Mouse (Mus musculus) hindbrain, embryonic 14.5 days (tissue): ENCODE data around the gene Pld6. TPM values are rescaled to one million over a fixed set of nuclear protein-coding genes. Genes with fewer than 3 reads are reported as not detected.

ENCODE experiments used
- ATAC-seq: fragments of 200-750 bp; cut with Nextera tagmentation; 2 replicates; pipeline ENCODE4 v1.8.0; 2017; ENCODE audit warnings: moderate number of reproducible peaks, mild to moderate bottlenecking, moderate TSS enrichment, moderate library complexity; ENCODE audit not compliant: low FRiP score
- DNase-seq: peaks from one replicate; pipeline ENCODE4 v3.0.0-alpha.2; 2015; ENCODE audit warnings: low spot score
- H3K27ac ChIP-seq: fragments of 300-500 bp; sonication (generic); 2 replicates; pipeline ENCODE4 v1.5.1; 2014; ENCODE audit warnings: mild to moderate bottlenecking, moderate library complexity
- H3K27me3 ChIP-seq: fragments of 300-500 bp; sonication (generic); 2 replicates; pipeline ENCODE4 v1.6.1; 2014; ENCODE audit warnings: mild to moderate bottlenecking, low read length, mixed read lengths; ENCODE audit not compliant: control insufficient read depth, insufficient read depth
- H3K36me3 ChIP-seq: fragments of 300-500 bp; sonication (generic); replicated peaks from 2 replicates; pipeline ENCODE4 v1.6.1; 2014; ENCODE audit not compliant: control insufficient read depth, insufficient read depth
- H3K4me1 ChIP-seq: fragments of 300-500 bp; sonication (generic); replicated peaks from 2 replicates; pipeline ENCODE4 v1.6.1; 2014; ENCODE audit warnings: antibody characterized with exemption, low read length, mixed read lengths; ENCODE audit not compliant: control insufficient read depth, insufficient read depth
- H3K4me2 ChIP-seq: fragments of 300-500 bp; sonication (generic); replicated peaks from 2 replicates; pipeline ENCODE4 v1.6.1; 2014; ENCODE audit warnings: mild to moderate bottlenecking, moderate library complexity
- H3K4me3 ChIP-seq: fragments of 300-500 bp; sonication (generic); replicated peaks from 2 replicates; pipeline ENCODE4 v1.5.1; 2014; ENCODE audit warnings: mild to moderate bottlenecking, low read length
- H3K9ac ChIP-seq: fragments of 300-500 bp; sonication (generic); 2 replicates; pipeline ENCODE4 v1.6.1; 2014
- H3K9me3 ChIP-seq: fragments of 300-500 bp; sonication (generic); 2 replicates; pipeline ENCODE4 v1.6.1; 2016; ENCODE audit warnings: low read length; ENCODE audit not compliant: control insufficient read depth
- WGBS: fragments of 180-500 bp; shearing (Covaris S2); extraction: QIAGEN DNeasy Blood & Tissue Kit; methylation state at CpG from one replicate; pipeline ENCODE4 v1.1.7; 2014; 5-methylcytosine and 5-hydroxymethylcytosine counted together
- polyA plus RNA-seq: library from polyadenylated mRNA; unstranded; fragments of >200 nt; fragmentation: Nextera tagmentation; extraction: Ambion mirVana; gene quantifications from 2 replicates; pipeline ENCODE4 v1.2.1, GENCODE M21; 2014

The Pld6 gene
- polyA plus RNA-seq, 1 experiment from 2014 or later: 4.3 TPM

- DNase-seq (no peak), ATAC-seq (no peak)
- Histone ChIP-seq H3K9ac (no peak overlapping the region), H3K9me3 (no peaks in the 10 kb centered on the region), H3K4me3 (no peak overlapping the region), H3K36me3 (peaks cover 79% of the 10 kb centered on the region), H3K4me2 (no peak overlapping the region), H3K27ac (no peak overlapping the region), H3K27me3 (no peaks in the 10 kb centered on the region), H3K4me1 (no peaks in the 10 kb centered on the region)
- 89% methylated on average over 6 of the region's 6 CpGs for WGBS
Observed at GRCm38 (mm10) chr11:59793390-59793789, 5.9 kb upstream of the Pld6 start.

GRCm38 (mm10) chr11:59789311-59789710 is 1.9 kb upstream of the Pld6 start:
- Histone ChIP-seq H3K9me3 (no peaks in the 10 kb centered on the region), H3K36me3 (peaks cover 38% of the 10 kb centered on the region), H3K27me3 (no peaks in the 10 kb centered on the region), H3K4me1 (0 out of 2 replicates have a peak, but pooled peaks cover 5% of the 10 kb centered on the region), H3K9ac (no peak overlapping the region), H3K27ac (no peak overlapping the region), H3K4me3 (no peak overlapping the region), H3K4me2 (no peak overlapping the region)
- ATAC-seq (no peak), DNase-seq (no peak)
- WGBS: 92% methylated on average over 1 of the region's 1 CpGs

DNA sequence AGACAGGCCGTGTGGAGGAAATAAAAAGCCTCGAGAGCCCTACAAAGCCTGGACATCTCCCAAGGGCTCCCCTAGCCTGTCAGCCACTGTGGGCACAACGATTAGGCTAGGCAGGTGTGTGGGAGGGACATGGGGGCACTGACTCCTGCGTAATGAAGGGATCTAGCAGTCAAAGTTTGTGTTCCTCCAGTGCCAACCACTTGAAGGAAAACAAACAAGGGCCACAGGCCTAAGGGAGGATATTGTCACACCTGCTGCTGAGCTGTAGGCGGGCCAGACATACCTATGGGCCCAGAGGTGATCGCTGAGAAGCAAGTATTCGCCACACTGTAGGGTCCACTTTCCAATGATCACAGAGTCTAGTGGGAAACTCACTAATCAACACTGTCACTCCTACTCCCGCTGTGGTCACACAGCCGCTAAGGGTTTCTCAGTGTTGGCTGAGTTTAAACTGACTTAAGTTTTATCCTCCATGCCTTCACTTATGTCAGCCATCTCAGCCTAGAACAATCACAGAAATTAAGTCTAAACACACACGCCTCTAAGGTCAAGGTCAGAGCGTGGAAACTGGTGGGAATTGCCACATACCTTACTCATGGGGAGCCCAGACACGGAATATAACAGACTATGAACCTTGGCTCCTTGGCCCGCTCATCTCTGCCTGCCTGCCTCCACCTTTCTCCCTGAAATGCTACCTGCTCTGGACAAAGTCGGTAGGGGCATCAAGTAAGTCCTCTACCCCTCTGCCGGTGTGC is 824 bp downstream of the Pld6 start:
- Histone ChIP-seq H3K4me1 (0 out of 2 replicates have a peak, but pooled peaks cover 5% of the 10 kb centered on the region), H3K9ac (peak overlapping the region; percentile 64), H3K27ac (no peak overlapping the region), H3K9me3 (no peaks in the 10 kb centered on the region), H3K36me3 (peaks cover 13% of the 10 kb centered on the region), H3K27me3 (no peaks in the 10 kb centered on the region), H3K4me2 (peak overlapping the region; percentile 95), H3K4me3 (peak overlapping the region; percentile 44)
- DNase-seq (no peak), ATAC-seq (no peak)
- 49% methylated on average over 15 of the region's 15 CpGs for WGBS

DNA sequence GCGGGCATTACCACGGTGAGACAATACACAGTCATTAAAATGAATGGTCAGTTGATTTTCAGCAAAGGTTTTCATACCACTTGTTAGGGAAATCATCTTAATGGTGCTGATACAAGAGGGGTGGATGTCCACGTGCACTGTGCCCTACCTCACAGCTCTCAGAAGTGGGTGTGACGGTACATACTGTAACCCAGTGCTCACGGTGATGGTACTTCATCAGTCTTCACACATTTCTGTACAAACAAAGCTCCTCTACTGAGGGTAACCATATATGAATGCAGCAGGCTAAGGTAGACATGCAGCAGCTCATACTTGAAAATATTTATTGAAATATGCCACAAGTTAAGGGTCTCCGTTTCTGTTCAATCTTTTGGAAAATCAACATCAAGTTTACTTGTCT is 3.9 kb downstream of the Pld6 start:
- WGBS: 92% methylated on average over 6 of the region's 6 CpGs

DNA sequence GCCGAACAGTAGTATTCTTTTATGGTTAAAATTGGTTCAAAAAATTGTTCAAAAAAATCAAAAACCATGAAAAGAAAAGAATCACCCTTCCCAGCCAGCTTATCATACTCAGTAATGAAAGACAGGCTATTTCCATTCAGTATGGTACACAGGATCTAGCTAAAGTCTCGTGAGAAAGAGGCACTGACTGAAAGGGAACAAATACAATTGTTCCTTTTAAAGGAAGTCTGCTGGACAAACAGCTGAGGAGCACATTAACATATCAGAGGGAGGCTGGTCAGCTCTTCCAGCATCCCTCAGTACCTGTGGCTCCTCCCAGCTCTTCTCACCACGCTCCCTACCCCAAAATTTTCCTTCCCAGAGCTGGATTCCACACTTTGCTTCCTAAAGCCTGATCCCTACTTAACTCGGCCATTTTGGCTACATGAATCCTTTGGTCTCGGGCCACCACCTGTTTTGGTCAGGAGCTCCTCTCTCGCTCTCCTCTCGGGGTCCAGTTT is 5.3 kb downstream of the Pld6 start:
- H3K4me3 ChIP-seq: no peak overlapping the region
- no peak for ATAC-seq
- DNase-seq: no peak
- no peak overlapping the region for H3K4me2 ChIP-seq
- H3K4me1 ChIP-seq: no peaks in the 10 kb centered on the region
- H3K27me3 ChIP-seq: no peaks in the 10 kb centered on the region
- peaks cover 23% of the 10 kb centered on the region for H3K36me3 ChIP-seq
- WGBS: 67% methylated on average over 7 of the region's 7 CpGs
- H3K9me3 ChIP-seq: no peaks in the 10 kb centered on the region
- no peak overlapping the region for H3K9ac ChIP-seq
- no peak overlapping the region for H3K27ac ChIP-seq

More for the DNA sequence above, 3.9 kb downstream of the Pld6 start:
- Histone ChIP-seq H3K36me3 (peaks cover 10% of the 10 kb centered on the region), H3K4me2 (no peak overlapping the region), H3K9me3 (no peaks in the 10 kb centered on the region), H3K9ac (no peak overlapping the region), H3K27ac (no peak overlapping the region), H3K27me3 (no peaks in the 10 kb centered on the region), H3K4me3 (no peak overlapping the region), H3K4me1 (0 out of 2 replicates have a peak, but pooled peaks cover 5% of the 10 kb centered on the region)
- DNase-seq (no peak), ATAC-seq (no peak)

DNA sequence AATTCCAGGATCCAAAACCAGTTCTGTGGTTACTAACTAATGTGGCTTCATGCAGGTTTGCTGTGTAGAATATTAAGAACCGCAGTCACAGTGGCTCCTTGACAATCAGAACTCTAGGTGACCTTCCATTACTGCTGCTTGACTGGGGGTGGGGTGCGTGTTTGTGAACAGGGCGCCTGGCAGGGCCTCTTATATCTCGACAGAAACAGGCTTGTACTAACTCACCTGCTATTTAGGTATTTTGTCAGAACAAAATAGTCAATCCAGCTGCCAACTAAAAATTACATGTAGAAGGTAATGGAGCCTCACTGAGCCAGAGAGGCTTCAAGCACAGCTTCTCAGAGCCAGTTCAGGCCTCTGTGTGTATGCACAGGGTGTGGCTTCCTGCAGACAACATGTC is 7.2 kb downstream of the Pld6 start:
- no peak for ATAC-seq
- H3K4me1 ChIP-seq: no peaks in the 10 kb centered on the region
- no peak overlapping the region for H3K4me3 ChIP-seq
- H3K4me2 ChIP-seq: no peak overlapping the region
- no peaks in the 10 kb centered on the region for H3K27me3 ChIP-seq
- 90% methylated on average over 4 of the region's 4 CpGs for WGBS
- peaks cover 42% of the 10 kb centered on the region for H3K36me3 ChIP-seq
- no peaks in the 10 kb centered on the region for H3K9me3 ChIP-seq
- H3K9ac ChIP-seq: no peak overlapping the region
- no peak overlapping the region for H3K27ac ChIP-seq
- no peak for DNase-seq

- Histone ChIP-seq H3K36me3 (peaks cover 51% of the 10 kb centered on the region), H3K9ac (no peak overlapping the region), H3K27me3 (no peaks in the 10 kb centered on the region), H3K9me3 (no peaks in the 10 kb centered on the region), H3K4me2 (no peak overlapping the region), H3K4me1 (no peaks in the 10 kb centered on the region), H3K27ac (no peak overlapping the region), H3K4me3 (no peak overlapping the region)
- WGBS: 88% methylated on average over 4 of the region's 4 CpGs
- ATAC-seq (no peak), DNase-seq (no peak)
Observed at GRCm38 (mm10) chr11:59779406-59779805, 8.0 kb downstream of the Pld6 start.

DNA sequence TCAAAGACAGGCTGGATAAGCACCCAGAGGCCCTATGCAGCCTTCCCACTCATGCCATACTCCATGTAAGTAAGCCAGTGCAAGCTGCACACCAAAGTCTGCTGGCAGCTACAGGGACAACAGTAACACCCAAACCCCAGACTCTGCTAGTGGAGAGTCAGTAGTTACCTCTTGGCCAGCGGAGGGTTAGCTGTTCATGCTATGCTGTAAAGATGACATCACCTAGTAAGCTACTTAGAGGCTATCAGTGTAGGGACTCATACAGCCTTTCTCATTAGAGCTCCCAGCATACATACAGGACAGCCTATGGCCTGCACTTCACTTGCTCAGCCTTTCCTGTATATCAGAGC is 8.6 kb downstream of the Pld6 start:
- WGBS: 94% methylated on average over 1 of the region's 1 CpGs
- Histone ChIP-seq H3K4me2 (no peak overlapping the region), H3K27me3 (no peaks in the 10 kb centered on the region), H3K4me3 (no peak overlapping the region), H3K36me3 (peaks cover 56% of the 10 kb centered on the region), H3K27ac (no peak overlapping the region), H3K9ac (no peak overlapping the region), H3K4me1 (no peaks in the 10 kb centered on the region), H3K9me3 (no peaks in the 10 kb centered on the region)
- no peak for ATAC-seq
- no peak for DNase-seq

- Histone ChIP-seq H3K9ac (no peak overlapping the region), H3K27ac (no peak overlapping the region), H3K9me3 (no peaks in the 10 kb centered on the region), H3K4me3 (no peak overlapping the region), H3K4me1 (no peaks in the 10 kb centered on the region), H3K36me3 (peaks cover 61% of the 10 kb centered on the region), H3K27me3 (no peaks in the 10 kb centered on the region), H3K4me2 (no peak overlapping the region)
- no peak for ATAC-seq
- DNase-seq: peak; percentile 62
- WGBS: 58% methylated on average over 9 of the region's 9 CpGs
Observed at GRCm38 (mm10) chr11:59778181-59778873, 9.1 kb downstream of the Pld6 start.
